Mouse (Mus musculus) heart, postnatal 14 days (tissue): ENCODE data around the gene Ppp1r8. TPM values are rescaled to one million over a fixed set of nuclear protein-coding genes. Genes with fewer than 3 reads are reported as not detected.

Source experiments
- DNase-seq, 2 experiments: peaks; one replicate each; pipeline ENCODE4 v3.0.0; 2021 to 2022
- intact Hi-C: fragments of 180-260 bp; cut with DNase I; formaldehyde crosslinking; loops from one replicate; pipeline ENCODE4 v1.15.1; 2025
- total RNA-seq, 2 experiments: library from RNA; stranded (reverse); gene quantifications; 2 replicates each; pipeline ENCODE4 v1.2.3; 2021

Gene Ppp1r8
- total RNA-seq, 2 experiments from 2014 or later, result 20.4 to 21.8 TPM

DNA sequence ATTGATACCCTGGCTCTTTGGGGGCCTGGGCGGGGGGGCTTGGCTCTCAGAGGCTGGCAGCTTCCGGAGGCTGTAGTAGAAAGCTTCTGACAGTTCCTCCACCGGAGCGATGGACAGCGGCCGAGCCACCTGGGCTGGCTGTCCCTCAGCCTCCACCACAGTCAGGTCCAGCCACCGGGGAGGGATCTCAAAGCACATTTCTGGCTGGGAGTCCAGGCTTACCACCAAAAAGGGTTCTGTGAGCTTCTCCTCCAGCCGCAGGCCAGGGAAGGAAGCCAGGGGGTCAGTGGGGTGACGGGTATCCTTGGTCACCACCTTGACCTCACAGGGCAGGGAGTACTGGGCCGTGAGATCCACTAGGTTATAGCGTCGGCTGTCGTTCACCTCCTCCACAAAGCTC, 57.7 kb downstream of the Ppp1r8 start:
- intact Hi-C loops, result no loop called here
- DNase-seq, result no peak

DNA sequence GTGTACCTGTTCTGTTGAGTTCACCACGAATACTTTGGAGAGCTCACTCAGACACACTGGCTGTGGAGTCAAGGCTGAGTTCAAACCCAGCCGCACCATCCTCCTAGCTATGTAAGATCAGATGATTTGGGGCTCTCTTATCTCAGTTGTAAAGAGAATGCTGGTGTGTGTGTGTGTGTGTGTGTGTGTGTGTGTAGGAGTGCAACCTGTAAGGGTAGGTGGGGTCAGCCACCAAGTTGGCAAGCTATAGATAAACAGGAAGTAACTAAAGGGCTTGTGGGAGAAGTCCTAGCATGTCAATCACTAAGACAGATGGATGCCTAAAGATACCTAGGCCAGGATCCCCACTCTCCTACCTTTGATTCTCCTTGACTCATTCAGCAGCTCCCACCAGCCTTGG, 59.2 kb downstream of the Ppp1r8 start:
- intact Hi-C loops, result no loop called here
- no peak for DNase-seq

GRCm38 (mm10) chr4:132780288-132780687, 62.7 kb downstream of the Ppp1r8 start:
- DNase-seq, result no peak
- intact Hi-C loops, result no loop called here

- intact Hi-C loops, result no loop called here
- DNase-seq, result no peak
Measured at GRCm38 (mm10) chr4:132778562-132779201, 64.3 kb downstream of the Ppp1r8 start.

Other genes with a start within 250 kb of the Ppp1r8 start
- 10 to 100 TPM; 36.4 to 38.5 TPM for gene Eya3, start 204.2 kb downstream of the Ppp1r8 start, total RNA-seq
- 1 to 10 TPM; 1.9 to 2.0 TPM for gene Xkr8, start 110.6 kb downstream of the Ppp1r8 start, total RNA-seq
- gene Smpdl3b, start 85.9 kb downstream of the Ppp1r8 start, total RNA-seq, result under 1 TPM; 0.71 to 0.98 TPM
- 10 to 100 TPM; 11.2 to 12.4 TPM for gene Rpa2, start 74.8 kb downstream of the Ppp1r8 start, total RNA-seq
- 1 to 10 TPM; 1.5 to 1.8 TPM for gene Themis2, start 46.8 kb downstream of the Ppp1r8 start, total RNA-seq
- gene Stx12, start 41.3 kb upstream of the Ppp1r8 start, total RNA-seq, result 10 to 100 TPM; 35.8 to 38.3 TPM
- 10 to 100 TPM; 33.2 to 40.1 TPM for gene Fam76a, start 79.4 kb upstream of the Ppp1r8 start, total RNA-seq
- gene Fgr, start 130.9 kb upstream of the Ppp1r8 start, total RNA-seq, result under 1 TPM; 0.43 to 0.49 TPM
- gene Ahdc1, start 168.1 kb upstream of the Ppp1r8 start, total RNA-seq, result 10 to 100 TPM; 55.2 to 59.1 TPM